Mouse (Mus musculus): ENCODE measurements at regions not wholly inside any gene's neighbourhood (a gene's known extent, or its start where the extent isn't known, plus 50 kb on each side); places are given as distances from the start of the nearest gene placed in this dataset.
"Not testable (repeated sequence)": the region's sequence is repeated elsewhere in the genome, so short reads cannot be mapped to it uniquely, and the experiment has no call there.

DNA sequence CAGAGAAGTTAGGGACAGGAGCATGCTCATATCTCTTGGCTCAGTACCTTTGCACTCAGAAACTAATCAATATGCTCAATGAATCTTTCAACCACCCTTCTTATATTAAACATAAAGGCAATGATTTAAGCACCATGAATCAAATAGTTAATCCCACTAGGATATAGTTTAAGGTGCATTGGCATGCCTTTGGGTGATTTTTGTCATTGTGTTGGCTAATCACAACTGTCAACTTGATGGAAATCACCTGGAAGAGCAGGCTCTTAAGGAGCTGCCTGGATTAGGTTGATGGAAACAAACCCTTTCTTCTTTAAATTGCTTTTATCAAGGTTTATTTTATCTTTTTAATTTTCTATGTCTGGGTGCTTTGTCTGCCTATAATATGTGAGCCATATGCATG, 90.4 kb upstream of the Sipa1l1 start:
- H3K4me1 ChIP-seq (replicated peaks; ENCODE audit: control insufficient read depth, insufficient read depth, low read length) = no peaks in the 10 kb centered on the region
- ATAC-seq (replicated peaks; ENCODE audit: low FRiP score) = no peak
- no peak for DNase-seq (ENCODE audit: low spot score)

GRCm38 (mm10) chr12:82080196-82080880, 88.8 kb upstream of the Sipa1l1 start:
- Histone ChIP-seq H3K4me1 (replicated peaks; ENCODE audit: control insufficient read depth, insufficient read depth, low read length) (no peaks in the 10 kb centered on the region), H3K27me3 (ENCODE audit: control insufficient read depth, insufficient read depth, low read length) (no peaks in the 10 kb centered on the region), H3K4me2 (ENCODE audit: low read depth, low read length, severe bottlenecking) (no peak overlapping the region), H3K9ac (ENCODE audit: low read length) (no peak overlapping the region), H3K4me3 (ENCODE audit: low read depth, low read length) (no peak overlapping the region), H3K27ac (ENCODE audit: low read depth, low read length) (no peak overlapping the region), H3K36me3 (ENCODE audit: control insufficient read depth, insufficient read depth, low read length) (no peaks in the 10 kb centered on the region), H3K9me3 (ENCODE audit: control insufficient read depth, low read length) (no peaks in the 10 kb centered on the region)
- DNase-seq (ENCODE audit: low spot score) (no peak), ATAC-seq (replicated peaks; ENCODE audit: low FRiP score) (no peak)
- 79% methylated on average over 6 of the region's 6 CpGs for WGBS

More for the DNA sequence above, 90.4 kb upstream of the Sipa1l1 start:
- Histone ChIP-seq H3K27ac (ENCODE audit: low read depth, low read length) (no peak overlapping the region), H3K9me3 (ENCODE audit: control insufficient read depth, low read length) (no peaks in the 10 kb centered on the region), H3K27me3 (ENCODE audit: control insufficient read depth, insufficient read depth, low read length) (no peaks in the 10 kb centered on the region), H3K4me3 (ENCODE audit: low read depth, low read length) (no peak overlapping the region), H3K36me3 (ENCODE audit: control insufficient read depth, insufficient read depth, low read length) (no peaks in the 10 kb centered on the region), H3K4me2 (ENCODE audit: low read depth, low read length, severe bottlenecking) (no peak overlapping the region), H3K9ac (ENCODE audit: low read length) (no peak overlapping the region)

DNA sequence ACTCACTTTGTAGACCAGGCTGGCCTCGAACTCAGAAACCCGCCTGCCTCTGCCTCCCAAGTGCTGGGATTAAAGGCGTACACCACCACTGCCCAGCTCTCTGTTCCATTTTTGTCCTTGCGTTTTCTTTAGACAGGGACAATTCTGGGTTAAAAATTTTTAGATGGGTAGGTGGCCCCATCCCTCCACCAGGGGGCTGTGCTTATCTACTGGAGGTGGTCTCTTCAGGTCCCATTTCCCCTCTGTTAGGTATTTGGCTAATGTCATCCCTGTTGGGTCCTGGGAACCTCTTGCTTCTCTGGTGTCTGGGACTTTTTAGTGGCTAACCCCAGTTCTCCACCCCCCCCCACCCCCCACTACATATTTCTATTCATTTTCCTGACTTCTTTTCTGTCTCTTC, 86.5 kb upstream of the Sipa1l1 start:
- 91% methylated on average over 4 of the region's 4 CpGs for WGBS
- not testable (repeated sequence) for H3K9me3 ChIP-seq (ENCODE audit: control insufficient read depth, low read length); H3K4me3 ChIP-seq (ENCODE audit: low read depth, low read length); H3K4me2 ChIP-seq (ENCODE audit: low read depth, low read length, severe bottlenecking); H3K36me3 ChIP-seq (ENCODE audit: control insufficient read depth, insufficient read depth, low read length); DNase-seq (ENCODE audit: low spot score); H3K27ac ChIP-seq (ENCODE audit: low read depth, low read length); H3K27me3 ChIP-seq (ENCODE audit: control insufficient read depth, insufficient read depth, low read length); H3K9ac ChIP-seq (ENCODE audit: low read length); ATAC-seq (replicated peaks; ENCODE audit: low FRiP score); H3K4me1 ChIP-seq (replicated peaks; ENCODE audit: control insufficient read depth, insufficient read depth, low read length)

GRCm38 (mm10) chr12:82085771-82086400, 83.2 kb upstream of the Sipa1l1 start:
- ATAC-seq (replicated peaks; ENCODE audit: low FRiP score) = no peak
- Histone ChIP-seq H3K27ac (ENCODE audit: low read depth, low read length) (no peak overlapping the region), H3K4me3 (ENCODE audit: low read depth, low read length) (no peak overlapping the region), H3K4me2 (ENCODE audit: low read depth, low read length, severe bottlenecking) (no peak overlapping the region), H3K9ac (ENCODE audit: low read length) (no peak overlapping the region), H3K9me3 (ENCODE audit: control insufficient read depth, low read length) (no peaks in the 10 kb centered on the region; the same call in 1 of the 2 replicates), H3K36me3 (ENCODE audit: control insufficient read depth, insufficient read depth, low read length) (no peaks in the 10 kb centered on the region), H3K27me3 (ENCODE audit: control insufficient read depth, insufficient read depth, low read length) (no peaks in the 10 kb centered on the region), H3K4me1 (replicated peaks; ENCODE audit: control insufficient read depth, insufficient read depth, low read length) (no peaks in the 10 kb centered on the region)
- 53% methylated on average over 7 of the region's 7 CpGs for WGBS
- no peak for DNase-seq (ENCODE audit: low spot score)

DNA sequence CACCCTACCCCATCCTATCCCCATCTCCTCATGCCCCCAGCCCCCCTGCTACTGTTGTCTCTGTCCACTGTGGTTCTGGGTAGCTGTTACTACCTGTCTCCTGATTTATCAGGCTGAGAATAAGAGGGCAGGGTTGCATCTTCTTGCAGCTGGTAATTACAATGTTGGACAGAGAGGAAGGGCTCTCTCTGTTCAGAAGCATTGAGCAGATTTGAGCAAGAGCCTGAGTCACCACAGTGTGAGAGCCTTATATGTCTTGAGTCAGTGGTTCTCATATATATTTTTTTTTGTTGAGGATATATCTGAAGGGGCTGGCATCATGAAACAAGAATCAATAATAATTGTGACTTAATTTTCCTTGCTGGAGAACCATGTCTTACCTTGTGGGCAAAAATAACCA, 82.7 kb upstream of the Sipa1l1 start:
- DNase-seq (ENCODE audit: low spot score) (no peak), ATAC-seq (replicated peaks; ENCODE audit: low FRiP score) (no peak)
- no peaks in the 10 kb centered on the region for H3K27me3 ChIP-seq (ENCODE audit: control insufficient read depth, insufficient read depth, low read length)
- H3K4me2 ChIP-seq (ENCODE audit: low read depth, low read length, severe bottlenecking) = no peak overlapping the region
- no peaks in the 10 kb centered on the region for H3K36me3 ChIP-seq (ENCODE audit: control insufficient read depth, insufficient read depth, low read length)
- no peak overlapping the region for H3K4me3 ChIP-seq (ENCODE audit: low read depth, low read length)
- no peak overlapping the region for H3K27ac ChIP-seq (ENCODE audit: low read depth, low read length)
- H3K4me1 ChIP-seq (replicated peaks; ENCODE audit: control insufficient read depth, insufficient read depth, low read length) = no peaks in the 10 kb centered on the region
- H3K9ac ChIP-seq (ENCODE audit: low read length) = no peak overlapping the region
- no peaks in the 10 kb centered on the region; the same call in 1 of the 2 replicates for H3K9me3 ChIP-seq (ENCODE audit: control insufficient read depth, low read length)

- no peaks in the 10 kb centered on the region for H3K36me3 ChIP-seq (ENCODE audit: control insufficient read depth, insufficient read depth, low read length)
- H3K9ac ChIP-seq (ENCODE audit: low read length) = no peak overlapping the region
- 0 out of 2 replicates have a peak, but pooled peaks cover 2% of the 10 kb centered on the region for H3K4me1 ChIP-seq (replicated peaks; ENCODE audit: control insufficient read depth, insufficient read depth, low read length)
- no peak overlapping the region for H3K4me3 ChIP-seq (ENCODE audit: low read depth, low read length)
- ATAC-seq (replicated peaks; ENCODE audit: low FRiP score) = no peak
- 90% methylated on average over 6 of the region's 6 CpGs for WGBS
- H3K9me3 ChIP-seq (ENCODE audit: control insufficient read depth, low read length) = no peaks in the 10 kb centered on the region; the same call in 1 of the 2 replicates
- no peak for DNase-seq (ENCODE audit: low spot score)
- H3K27me3 ChIP-seq (ENCODE audit: control insufficient read depth, insufficient read depth, low read length) = no peaks in the 10 kb centered on the region
- no peak overlapping the region for H3K27ac ChIP-seq (ENCODE audit: low read depth, low read length)
- H3K4me2 ChIP-seq (ENCODE audit: low read depth, low read length, severe bottlenecking) = no peak overlapping the region
These were observed 79.8 kb upstream of the Sipa1l1 start for GRCm38 (mm10) chr12:82089288-82089687.

DNA sequence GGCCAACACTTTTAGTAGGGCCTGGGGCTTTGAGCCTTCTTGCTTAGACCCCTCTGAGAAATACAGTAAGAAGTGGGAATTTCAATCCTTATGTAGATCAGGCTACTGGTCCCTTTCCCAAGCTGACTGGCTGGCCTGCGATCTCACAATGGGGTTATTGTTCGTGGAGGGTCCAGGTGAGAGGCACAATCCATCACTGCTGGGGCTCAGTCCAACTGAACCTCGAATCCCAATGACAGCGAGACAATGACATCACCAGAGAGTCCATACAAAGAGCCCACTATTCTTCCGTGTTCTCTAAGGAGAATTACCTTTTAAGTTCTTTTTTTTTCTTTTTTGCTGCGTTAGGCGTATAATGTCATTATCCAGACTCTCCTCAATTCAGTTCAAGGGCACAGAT, 75.8 kb upstream of the Sipa1l1 start:
- Histone ChIP-seq H3K9me3 (ENCODE audit: control insufficient read depth, low read length) (no peaks in the 10 kb centered on the region; the same call in 1 of the 2 replicates), H3K4me3 (ENCODE audit: low read depth, low read length) (no peak overlapping the region), H3K36me3 (ENCODE audit: control insufficient read depth, insufficient read depth, low read length) (no peaks in the 10 kb centered on the region), H3K4me2 (ENCODE audit: low read depth, low read length, severe bottlenecking) (no peak overlapping the region), H3K27ac (ENCODE audit: low read depth, low read length) (no peak overlapping the region), H3K4me1 (replicated peaks; ENCODE audit: control insufficient read depth, insufficient read depth, low read length) (0 out of 2 replicates have a peak, but pooled peaks cover 2% of the 10 kb centered on the region), H3K27me3 (ENCODE audit: control insufficient read depth, insufficient read depth, low read length) (no peaks in the 10 kb centered on the region), H3K9ac (ENCODE audit: low read length) (no peak overlapping the region)
- no peak for ATAC-seq (replicated peaks; ENCODE audit: low FRiP score)
- DNase-seq (ENCODE audit: low spot score) = peak; percentile 45
- 35% methylated on average over 7 of the region's 7 CpGs for WGBS

GRCm38 (mm10) chr12:82095396-82095795, 73.7 kb upstream of the Sipa1l1 start:
- WGBS = 93% methylated on average over 1 of the region's 1 CpGs
- H3K4me2 ChIP-seq (ENCODE audit: low read depth, low read length, severe bottlenecking) = no peak overlapping the region
- no peak overlapping the region for H3K27ac ChIP-seq (ENCODE audit: low read depth, low read length)

GRCm38 (mm10) chr12:82097126-82097525, 72.0 kb upstream of the Sipa1l1 start:
- Histone ChIP-seq H3K9me3 (ENCODE audit: control insufficient read depth, low read length) (no peaks in the 10 kb centered on the region), H3K9ac (ENCODE audit: low read length) (no peak overlapping the region), H3K36me3 (ENCODE audit: control insufficient read depth, insufficient read depth, low read length) (no peaks in the 10 kb centered on the region), H3K27me3 (ENCODE audit: control insufficient read depth, insufficient read depth, low read length) (no peaks in the 10 kb centered on the region), H3K4me3 (ENCODE audit: low read depth, low read length) (no peak overlapping the region), H3K27ac (ENCODE audit: low read depth, low read length) (no peak overlapping the region), H3K4me1 (replicated peaks; ENCODE audit: control insufficient read depth, insufficient read depth, low read length) (0 out of 2 replicates have a peak, but pooled peaks cover 2% of the 10 kb centered on the region), H3K4me2 (ENCODE audit: low read depth, low read length, severe bottlenecking) (no peak overlapping the region)
- DNase-seq (ENCODE audit: low spot score) = no peak
- 96% methylated on average over 6 of the region's 6 CpGs for WGBS
- ATAC-seq (replicated peaks; ENCODE audit: low FRiP score) = no peak

More at GRCm38 (mm10) chr12:82095396-82095795, 73.7 kb upstream of the Sipa1l1 start:
- no peak for ATAC-seq (replicated peaks; ENCODE audit: low FRiP score)
- 0 out of 2 replicates have a peak, but pooled peaks cover 2% of the 10 kb centered on the region for H3K4me1 ChIP-seq (replicated peaks; ENCODE audit: control insufficient read depth, insufficient read depth, low read length)
- no peak for DNase-seq (ENCODE audit: low spot score)
- H3K9me3 ChIP-seq (ENCODE audit: control insufficient read depth, low read length) = no peaks in the 10 kb centered on the region
- H3K4me3 ChIP-seq (ENCODE audit: low read depth, low read length) = no peak overlapping the region
- H3K27me3 ChIP-seq (ENCODE audit: control insufficient read depth, insufficient read depth, low read length) = no peaks in the 10 kb centered on the region
- no peak overlapping the region for H3K9ac ChIP-seq (ENCODE audit: low read length)
- H3K36me3 ChIP-seq (ENCODE audit: control insufficient read depth, insufficient read depth, low read length) = no peaks in the 10 kb centered on the region
